Mouse (Mus musculus) lung, adult 2 months (tissue): ENCODE data around the gene Zfp654. TPM values are rescaled to one million over a fixed set of nuclear protein-coding genes. Genes with fewer than 3 reads are reported as not detected.

ENCODE experiments used
- DNase-seq: peaks from one replicate; pipeline ENCODE4 v3.0.0; 2022
- H3K4me1 ChIP-seq: fragments of 200-500 bp; 2 replicates; pipeline ENCODE4 v1.6.1; 2011; ENCODE audit warnings: low read length; ENCODE audit not compliant: control insufficient read depth, insufficient read depth
- H3K4me3 ChIP-seq: fragments of 200-500 bp; replicated peaks from 2 replicates; pipeline ENCODE3; 2011; ENCODE audit warnings: low read depth, mild to moderate bottlenecking, control low read depth, low read length; ENCODE audit errors: extremely low read depth
- CTCF ChIP-seq: fragments of 200-500 bp; IDR thresholded peaks from 2 replicates; pipeline ENCODE4 v1.5.1; 2011; ENCODE audit warnings: mild to moderate bottlenecking, low read length, control low read depth; ENCODE audit not compliant: insufficient read depth
- POLR2A ChIP-seq: fragments of 200-500 bp; IDR thresholded peaks from 2 replicates; pipeline ENCODE4 v1.6.1; 2011; ENCODE audit warnings: low read depth, mild to moderate bottlenecking, control low read depth, low read length, borderline replicate concordance; ENCODE audit errors: extremely low read depth
- WGBS: fragments of 180-500 bp; shearing (Covaris S2); methylation state at CpG from one replicate; pipeline ENCODE4 v1.1.7; 2018; 5-methylcytosine and 5-hydroxymethylcytosine counted together
- polyA plus RNA-seq: library from polyadenylated mRNA; depleted of rRNA; stranded (reverse); fragments of >200 nt; gene quantifications from 2 replicates; pipeline ENCODE4 v1.2.3, GENCODE M21; 2012

Gene Zfp654
- polyA plus RNA-seq, 1 experiment, result 1.2 TPM

GRCm38 (mm10) chr16:64800393-64800792 lies 51.1 kb downstream of the Zfp654 start:
- Histone ChIP-seq H3K4me3 (no peak overlapping the region), H3K4me1 (no peaks in the 10 kb centered on the region)
- no peak for DNase-seq
- TF ChIP-seq CTCF, result no peak
- TF ChIP-seq POLR2A, result no peak
- 87% methylated on average over 5 of the region's 5 CpGs for WGBS

GRCm38 (mm10) chr16:64794802-64795201 lies 56.6 kb downstream of the Zfp654 start:
- DNase-seq, result no peak
- TF ChIP-seq POLR2A (no peak), CTCF (no peak)
- Histone ChIP-seq H3K4me1 (no peaks in the 10 kb centered on the region), H3K4me3 (no peak overlapping the region)
- WGBS, result 72% methylated on average over 2 of the region's 2 CpGs

GRCm38 (mm10) chr16:64789706-64790105 lies 61.7 kb downstream of the Zfp654 start:
- no peak overlapping the region for H3K4me3 ChIP-seq
- H3K4me1 ChIP-seq, result no peaks in the 10 kb centered on the region
- TF ChIP-seq POLR2A, result no peak
- no peak for TF ChIP-seq CTCF
- DNase-seq, result no peak
- WGBS, result 86% methylated on average over 3 of the region's 3 CpGs

GRCm38 (mm10) chr16:64775516-64775915 lies 75.9 kb downstream of the Zfp654 start:
- DNase-seq, result no peak
- TF ChIP-seq CTCF, result no peak
- no peak for TF ChIP-seq POLR2A
- Histone ChIP-seq H3K4me3 (no peak overlapping the region), H3K4me1 (peaks cover 2% of the 10 kb centered on the region; the same call in 1 of the 2 replicates)
- 74% methylated on average over 1 of the region's 1 CpGs for WGBS

- no peak for DNase-seq
- Histone ChIP-seq H3K4me1 (peaks cover 4% of the 10 kb centered on the region), H3K4me3 (no peak overlapping the region)
- TF ChIP-seq POLR2A (no peak), CTCF (no peak)
- 93% methylated on average over 2 of the region's 2 CpGs for WGBS
Observed at GRCm38 (mm10) chr16:64771431-64771818, 80.0 kb downstream of the Zfp654 start.

- Histone ChIP-seq H3K4me1 (peaks cover 2% of the 10 kb centered on the region), H3K4me3 (peak within 1 kb of the TSS; percentile 50)
- 3% methylated on average over 72 of the region's 72 CpGs for WGBS
- DNase-seq, result peak; percentile 85
- TF ChIP-seq POLR2A, result peak; percentile 75; the same call in 1 of the 2 replicates
- TF ChIP-seq CTCF, result no peak
Observed at GRCm38 (mm10) chr16:64770521-64771430, 80.7 kb downstream of the Zfp654 start, which contains the start of gene 4930453N24Rik. 4930453N24Rik (minus strand) TSS chr16:64771161.

- no peak for TF ChIP-seq CTCF
- TF ChIP-seq POLR2A, result no peak
- Histone ChIP-seq H3K4me3 (no peak overlapping the region), H3K4me1 (peaks cover 2% of the 10 kb centered on the region)
- no peak for DNase-seq
- 82% methylated on average over 8 of the region's 8 CpGs for WGBS
Observed at GRCm38 (mm10) chr16:64766696-64767300, 84.7 kb downstream of the Zfp654 start.

- WGBS, result 19% methylated on average over 1 of the region's 1 CpGs
- H3K4me3 ChIP-seq, result no peak overlapping the region
- H3K4me1 ChIP-seq, result peaks cover 3% of the 10 kb centered on the region
- DNase-seq, result no peak
- TF ChIP-seq POLR2A (no peak), CTCF (no peak)
Observed at GRCm38 (mm10) chr16:64759245-64759626, 92.2 kb downstream of the Zfp654 start.

- no peak for DNase-seq
- Histone ChIP-seq H3K4me1 (peaks cover 3% of the 10 kb centered on the region), H3K4me3 (no peak overlapping the region)
- TF ChIP-seq POLR2A (no peak), CTCF (no peak)
- 18% methylated on average over 6 of the region's 6 CpGs for WGBS
Observed at GRCm38 (mm10) chr16:64758561-64759244, 92.7 kb downstream of the Zfp654 start.
